Mouse (Mus musculus): ENCODE measurements around the gene Wdr89.

DNA sequence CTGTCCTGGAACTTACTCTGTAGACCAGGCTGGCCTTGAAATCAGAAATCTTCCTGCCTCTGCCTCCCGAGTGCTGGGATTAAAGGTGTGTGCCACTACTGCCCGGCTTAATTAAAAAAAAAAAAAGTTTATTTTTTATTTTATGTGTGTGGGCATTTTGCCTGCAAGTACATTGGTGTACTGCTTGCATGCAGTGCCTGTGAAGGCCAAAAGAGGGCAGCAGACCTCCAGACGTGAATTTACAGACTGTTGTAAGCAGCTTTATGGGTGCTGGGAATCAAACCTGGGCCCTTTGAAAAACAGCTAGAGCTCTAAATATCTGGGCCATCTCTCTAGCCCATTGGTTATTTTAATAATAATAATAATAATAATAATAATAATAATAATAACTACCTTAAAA, 29.4 kb upstream of the Wdr89 start:
- TF ChIP-seq CTCF (IDR thresholded peaks at IDR 0.05; ENCODE audit: low read depth, low read length) (no peak), POLR2A (IDR thresholded peaks at IDR 0.05; ENCODE audit: borderline replicate concordance, low read depth, low read length) (no peak)
